Mouse (Mus musculus) embryonic facial prominence, embryonic 14.5 days (tissue): ENCODE measurements at regions not wholly inside any gene's neighbourhood (a gene's known extent, or its start where the extent isn't known, plus 50 kb on each side); places are given as distances from the start of the nearest gene placed in this dataset.
"Not testable (repeated sequence)": the region's sequence is repeated elsewhere in the genome, so short reads cannot be mapped to it uniquely, and the experiment has no call there.

Experiments used
- ATAC-seq: fragments of 200-750 bp; cut with Nextera tagmentation; 2 replicates; pipeline ENCODE4 v1.8.0; 2017; ENCODE audit warnings: low read depth, moderate number of reproducible peaks, moderate TSS enrichment
- DNase-seq: peaks from one replicate; pipeline ENCODE4 v3.0.0-alpha.2; 2015; ENCODE audit warnings: low spot score
- H3K27ac ChIP-seq: fragments of 300-500 bp; sonication (generic); replicated peaks from 2 replicates; pipeline ENCODE4 v1.5.1; 2014; ENCODE audit warnings: low read depth, mild to moderate bottlenecking, low read length, moderate library complexity
- H3K27me3 ChIP-seq: fragments of 300-500 bp; sonication (generic); replicated peaks from 2 replicates; pipeline ENCODE4 v1.6.1; 2014; ENCODE audit warnings: low read length; ENCODE audit not compliant: control insufficient read depth, insufficient read depth
- H3K36me3 ChIP-seq: fragments of 300-500 bp; sonication (generic); 2 replicates; pipeline ENCODE4 v1.6.1; 2014; ENCODE audit warnings: low read length, mixed read lengths; ENCODE audit not compliant: control insufficient read depth, insufficient read depth
- H3K4me1 ChIP-seq: fragments of 300-500 bp; sonication (generic); 2 replicates; pipeline ENCODE4 v1.6.1; 2014; ENCODE audit warnings: antibody characterized with exemption, low read length; ENCODE audit not compliant: control insufficient read depth, insufficient read depth
- H3K4me2 ChIP-seq: fragments of 300-500 bp; sonication (generic); 2 replicates; pipeline ENCODE4 v1.6.1; 2014; ENCODE audit warnings: low read depth, mild to moderate bottlenecking, low read length, moderate library complexity, mixed read lengths
- H3K4me3 ChIP-seq: fragments of 300-500 bp; sonication (generic); 2 replicates; pipeline ENCODE4 v1.5.1; 2014; ENCODE audit warnings: low read depth, mild to moderate bottlenecking, low read length
- H3K9ac ChIP-seq: fragments of 300-500 bp; sonication (generic); 2 replicates; pipeline ENCODE4 v1.6.1; 2014; ENCODE audit warnings: low read depth, mild to moderate bottlenecking, low read length, moderate library complexity, mixed read lengths
- H3K9me3 ChIP-seq: fragments of 300-500 bp; sonication (generic); 2 replicates; pipeline ENCODE4 v1.6.1; 2016; ENCODE audit warnings: low read length; ENCODE audit not compliant: control insufficient read depth
- WGBS: fragments of 180-500 bp; shearing (Covaris S2); extraction: QIAGEN DNeasy Blood & Tissue Kit; methylation state at CpG from one replicate; pipeline ENCODE4 v1.1.7; 2014; 5-methylcytosine and 5-hydroxymethylcytosine counted together

DNA sequence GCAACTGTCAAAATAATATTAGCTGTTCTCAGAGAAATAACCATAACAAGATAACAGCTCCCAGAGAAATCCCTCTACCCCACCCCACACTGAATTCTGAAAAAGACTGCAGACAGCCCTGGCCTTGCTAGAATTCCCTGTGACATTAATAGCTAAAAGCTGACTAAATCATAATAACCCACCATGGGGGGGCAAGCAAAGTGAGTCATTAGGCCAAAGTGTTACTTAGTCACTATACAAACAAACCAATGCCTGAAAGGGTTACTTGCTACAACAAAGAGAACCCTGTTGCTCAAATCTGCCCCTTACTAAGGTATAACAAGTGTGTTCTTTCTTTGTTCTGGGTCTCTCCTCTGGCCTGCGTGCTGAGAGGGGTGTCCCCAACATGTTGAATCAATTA, 609.1 kb upstream of the Ppp6c start:
- H3K27ac ChIP-seq, result no peak overlapping the region
- no peak overlapping the region for H3K4me2 ChIP-seq
- DNase-seq (no peak), ATAC-seq (no peak)
- H3K9me3 ChIP-seq, result no peaks in the 10 kb centered on the region
- no peak overlapping the region for H3K9ac ChIP-seq
- no peak overlapping the region for H3K4me3 ChIP-seq
- no peaks in the 10 kb centered on the region for H3K4me1 ChIP-seq
- 42% methylated on average over 1 of the region's 1 CpGs for WGBS
- H3K27me3 ChIP-seq, result no peaks in the 10 kb centered on the region
- no peaks in the 10 kb centered on the region for H3K36me3 ChIP-seq

DNA sequence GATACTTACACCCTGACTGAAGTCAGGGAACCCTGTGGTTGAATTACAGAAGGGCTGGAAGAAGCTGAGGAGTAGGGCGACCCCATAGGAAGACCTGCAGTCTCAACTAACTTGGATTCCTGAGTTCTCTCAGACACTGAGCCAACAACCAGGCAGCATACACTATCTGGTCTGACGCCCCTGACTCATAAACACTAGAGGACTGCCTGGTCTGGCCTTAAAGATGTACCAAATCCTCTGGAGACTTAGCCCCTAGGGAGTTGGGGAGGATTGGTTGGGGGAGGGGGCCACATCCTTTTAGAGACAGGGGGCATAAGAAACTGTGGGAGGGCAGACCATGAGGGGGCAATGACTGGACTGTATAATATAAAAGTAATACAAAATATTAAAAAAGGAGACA, 597.6 kb upstream of the Ppp6c start:
- H3K36me3 ChIP-seq, result no peaks in the 10 kb centered on the region
- no peak overlapping the region for H3K27ac ChIP-seq
- no peak overlapping the region for H3K9ac ChIP-seq
- no peaks in the 10 kb centered on the region for H3K9me3 ChIP-seq
- no peak overlapping the region for H3K4me3 ChIP-seq
- WGBS, result 66% methylated on average over 2 of the region's 2 CpGs
- no peaks in the 10 kb centered on the region for H3K4me1 ChIP-seq
- no peak overlapping the region for H3K4me2 ChIP-seq
- ATAC-seq, result no peak
- DNase-seq, result no peak
- H3K27me3 ChIP-seq, result no peaks in the 10 kb centered on the region

DNA sequence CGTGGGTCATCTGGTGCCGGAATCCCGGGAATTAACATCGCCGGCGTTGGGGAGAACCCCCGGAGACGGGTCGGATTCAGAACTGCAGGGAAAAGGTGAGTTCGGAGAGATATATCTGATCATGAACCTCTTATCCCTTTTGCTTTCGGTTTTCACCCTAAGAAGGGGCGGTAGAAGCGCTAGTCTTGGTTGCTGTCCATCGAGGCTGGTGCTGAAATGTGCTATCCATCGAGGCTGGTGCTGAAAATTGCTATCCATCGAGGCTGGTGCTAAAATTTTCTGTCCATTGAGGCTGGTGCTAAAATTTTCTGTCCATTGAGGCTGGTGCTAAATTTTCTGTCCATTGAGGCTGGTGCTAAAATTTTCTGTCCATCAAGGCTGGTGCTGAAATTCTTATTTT, 580.4 kb upstream of the Ppp6c start:
- H3K4me3 ChIP-seq, H3K9me3 ChIP-seq, H3K27ac ChIP-seq, ATAC-seq, H3K9ac ChIP-seq, H3K4me1 ChIP-seq, H3K4me2 ChIP-seq, H3K27me3 ChIP-seq, H3K36me3 ChIP-seq: not testable (repeated sequence)
- 43% methylated on average over 16 of the region's 16 CpGs for WGBS
- peak; percentile 3 for DNase-seq
